Mouse (Mus musculus): ENCODE measurements around the gene Prtg. TPM values are rescaled to one million over a fixed set of nuclear protein-coding genes. Genes with fewer than 3 reads are reported as not detected.

The Prtg gene
- polyA plus RNA-seq, 1 experiment = not detected

GRCm38 (mm10) chr9:72880225-72880960 is 73.7 kb downstream of the Prtg start:
- no peak overlapping the region for H3K27ac ChIP-seq (ENCODE audit: insufficient read depth, low read depth, low read length)
- 67% methylated on average over 16 of the region's 16 CpGs for WGBS
- peaks cover 4% of the 10 kb centered on the region; the same call in 1 of the 2 replicates for H3K4me1 ChIP-seq (ENCODE audit: control insufficient read depth, insufficient read depth, low read length)
- TF ChIP-seq CTCF (IDR thresholded peaks at IDR 0.05; ENCODE audit: insufficient read depth, low read depth, low read length) (no peak), POLR2A (IDR thresholded peaks at IDR 0.05; ENCODE audit: insufficient read depth, low read depth, low read length) (no peak)
- no peak overlapping the region for H3K4me3 ChIP-seq (ENCODE audit: insufficient read depth, low read depth, low read length)

DNA sequence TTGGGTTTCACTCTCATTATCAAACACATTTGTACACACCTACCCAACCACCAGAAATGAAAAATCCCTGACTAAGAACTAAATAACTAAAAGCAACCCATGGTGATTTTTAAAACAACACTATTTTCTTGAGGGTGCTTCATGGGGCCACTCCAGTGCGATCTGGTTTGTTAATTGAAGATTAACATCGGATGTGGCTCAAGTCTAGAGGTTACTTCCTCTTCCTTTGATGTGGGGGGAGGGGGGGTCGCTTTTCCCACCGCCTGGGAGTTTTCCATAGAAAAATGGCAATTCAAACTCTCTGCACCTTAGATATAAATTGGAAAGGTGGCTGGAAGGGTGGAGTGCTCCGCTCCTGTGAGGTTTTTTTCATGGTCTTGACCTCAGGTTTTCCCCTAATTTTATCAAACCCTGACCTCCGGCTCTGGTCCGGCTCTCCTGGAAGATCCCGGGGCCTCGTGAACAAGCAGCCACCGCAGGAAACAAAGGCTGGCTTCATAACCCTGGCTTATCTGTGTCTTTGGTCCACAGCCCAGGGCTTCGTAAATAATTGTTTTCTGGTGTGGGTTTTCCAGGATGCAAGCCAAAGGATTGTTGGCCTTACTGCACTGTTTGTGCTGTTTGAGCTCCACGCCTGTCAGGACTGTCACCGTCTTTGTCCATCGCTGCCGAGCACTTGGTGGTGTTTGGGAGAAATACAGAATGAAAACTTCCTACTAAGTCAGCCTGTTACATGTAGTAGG is 74.5 kb downstream of the Prtg start:
- Histone ChIP-seq H3K4me1 (ENCODE audit: control insufficient read depth, insufficient read depth, low read length) (peaks cover 4% of the 10 kb centered on the region; the same call in 1 of the 2 replicates), H3K4me3 (ENCODE audit: insufficient read depth, low read depth, low read length) (no peak overlapping the region), H3K27ac (ENCODE audit: insufficient read depth, low read depth, low read length) (no peak overlapping the region)
- WGBS = 48% methylated on average over 15 of the region's 15 CpGs
- TF ChIP-seq CTCF (IDR thresholded peaks at IDR 0.05; ENCODE audit: insufficient read depth, low read depth, low read length) (no peak), POLR2A (IDR thresholded peaks at IDR 0.05; ENCODE audit: insufficient read depth, low read depth, low read length) (no peak)

DNA sequence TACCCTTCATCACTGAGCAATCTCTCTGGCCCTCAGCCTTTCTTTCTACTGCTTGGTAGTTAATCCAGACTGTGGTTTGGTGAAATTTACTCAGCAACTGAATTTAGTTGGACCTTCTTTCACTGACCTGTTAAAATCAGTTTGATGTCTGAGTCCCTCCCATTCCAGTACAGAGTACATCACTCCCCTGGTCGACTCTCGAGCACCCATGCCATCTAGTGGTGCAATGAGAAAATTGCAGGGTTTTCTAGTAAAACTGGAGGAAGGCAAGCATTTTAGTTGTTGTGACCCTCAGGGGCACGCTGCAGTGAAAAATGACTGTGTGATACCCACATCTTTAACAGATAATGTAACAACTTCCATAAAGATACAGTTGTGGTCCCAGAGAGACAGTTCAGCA is 77.3 kb downstream of the Prtg start:
- TF ChIP-seq CTCF (IDR thresholded peaks at IDR 0.05; ENCODE audit: insufficient read depth, low read depth, low read length) = no peak
- TF ChIP-seq POLR2A (IDR thresholded peaks at IDR 0.05; ENCODE audit: insufficient read depth, low read depth, low read length) = no peak
- Histone ChIP-seq H3K27ac (ENCODE audit: insufficient read depth, low read depth, low read length) (no peak overlapping the region), H3K4me1 (ENCODE audit: control insufficient read depth, insufficient read depth, low read length) (peaks cover 4% of the 10 kb centered on the region; the same call in 1 of the 2 replicates), H3K4me3 (ENCODE audit: insufficient read depth, low read depth, low read length) (no peak overlapping the region)
- WGBS = 4% methylated on average over 3 of the region's 3 CpGs

- WGBS = 78% methylated on average over 1 of the region's 1 CpGs
- Histone ChIP-seq H3K27ac (ENCODE audit: insufficient read depth, low read depth, low read length) (no peak overlapping the region), H3K4me3 (ENCODE audit: insufficient read depth, low read depth, low read length) (no peak overlapping the region), H3K4me1 (ENCODE audit: control insufficient read depth, insufficient read depth, low read length) (no peaks in the 10 kb centered on the region; the same call in 1 of the 2 replicates)
- TF ChIP-seq CTCF (IDR thresholded peaks at IDR 0.05; ENCODE audit: insufficient read depth, low read depth, low read length) (no peak), POLR2A (IDR thresholded peaks at IDR 0.05; ENCODE audit: insufficient read depth, low read depth, low read length) (no peak)
These were observed 83.1 kb downstream of the Prtg start for GRCm38 (mm10) chr9:72889777-72890176.

DNA sequence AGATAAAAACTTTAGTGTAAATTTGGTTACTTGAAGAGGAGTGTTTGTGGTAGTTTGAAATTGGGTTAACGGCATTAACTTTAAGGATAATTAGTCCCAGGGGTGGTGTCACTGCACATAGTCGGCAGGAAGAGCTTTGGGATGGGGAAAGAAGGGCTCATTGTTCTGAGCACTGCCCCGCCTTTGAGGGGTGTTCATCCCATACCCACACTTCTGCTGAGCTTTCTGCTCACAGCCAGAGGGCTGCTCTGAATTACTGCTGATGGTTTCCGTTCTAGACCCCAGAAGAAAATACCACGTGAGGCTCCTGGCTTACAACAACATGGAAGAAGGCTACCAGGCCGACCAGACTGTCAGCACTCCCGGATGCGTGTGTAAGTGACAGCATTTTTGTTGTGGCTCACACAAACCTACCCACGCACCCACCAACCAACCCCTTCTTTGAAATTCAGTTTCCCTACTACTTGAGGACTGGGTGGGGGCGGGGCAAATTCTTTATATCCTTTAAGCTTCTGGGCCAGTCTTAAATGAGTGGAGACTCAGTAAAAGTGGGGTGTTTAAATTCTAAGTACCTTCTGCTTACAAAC is 83.9 kb downstream of the Prtg start:
- TF ChIP-seq CTCF (IDR thresholded peaks at IDR 0.05; ENCODE audit: insufficient read depth, low read depth, low read length) = no peak
- no peak for TF ChIP-seq POLR2A (IDR thresholded peaks at IDR 0.05; ENCODE audit: insufficient read depth, low read depth, low read length)
- 76% methylated on average over 10 of the region's 10 CpGs for WGBS

GRCm38 (mm10) chr9:72892761-72893160 is 86.1 kb downstream of the Prtg start:
- 83% methylated on average over 5 of the region's 5 CpGs for WGBS
- no peaks in the 10 kb centered on the region; the same call in 1 of the 2 replicates for H3K4me1 ChIP-seq (ENCODE audit: control insufficient read depth, insufficient read depth, low read length)
- no peak for TF ChIP-seq POLR2A (IDR thresholded peaks at IDR 0.05; ENCODE audit: insufficient read depth, low read depth, low read length)
- no peak for TF ChIP-seq CTCF (IDR thresholded peaks at IDR 0.05; ENCODE audit: insufficient read depth, low read depth, low read length)
- no peak overlapping the region for H3K4me3 ChIP-seq (ENCODE audit: insufficient read depth, low read depth, low read length)
- no peak overlapping the region for H3K27ac ChIP-seq (ENCODE audit: insufficient read depth, low read depth, low read length)

More for the DNA sequence above, 83.9 kb downstream of the Prtg start:
- H3K4me1 ChIP-seq (ENCODE audit: control insufficient read depth, insufficient read depth, low read length) = no peaks in the 10 kb centered on the region; the same call in 1 of the 2 replicates
- H3K27ac ChIP-seq (ENCODE audit: insufficient read depth, low read depth, low read length) = no peak overlapping the region
- H3K4me3 ChIP-seq (ENCODE audit: insufficient read depth, low read depth, low read length) = no peak overlapping the region

GRCm38 (mm10) chr9:72894796-72895352 is 88.2 kb downstream of the Prtg start:
- Histone ChIP-seq H3K4me3 (ENCODE audit: insufficient read depth, low read depth, low read length) (no peak overlapping the region), H3K27ac (ENCODE audit: insufficient read depth, low read depth, low read length) (no peak overlapping the region), H3K4me1 (ENCODE audit: control insufficient read depth, insufficient read depth, low read length) (no peaks in the 10 kb centered on the region; the same call in 1 of the 2 replicates)
- 95% methylated on average over 6 of the region's 6 CpGs for WGBS
- TF ChIP-seq POLR2A (IDR thresholded peaks at IDR 0.05; ENCODE audit: insufficient read depth, low read depth, low read length) (no peak), CTCF (IDR thresholded peaks at IDR 0.05; ENCODE audit: insufficient read depth, low read depth, low read length) (no peak)

GRCm38 (mm10) chr9:72902057-72902456 is 95.4 kb downstream of the Prtg start:
- Histone ChIP-seq H3K4me3 (ENCODE audit: insufficient read depth, low read depth, low read length) (no peak overlapping the region), H3K27ac (ENCODE audit: insufficient read depth, low read depth, low read length) (no peak overlapping the region), H3K4me1 (ENCODE audit: control insufficient read depth, insufficient read depth, low read length) (no peaks in the 10 kb centered on the region)
- TF ChIP-seq POLR2A (IDR thresholded peaks at IDR 0.05; ENCODE audit: insufficient read depth, low read depth, low read length) (no peak), CTCF (IDR thresholded peaks at IDR 0.05; ENCODE audit: insufficient read depth, low read depth, low read length) (no peak)
- WGBS = 86% methylated on average over 8 of the region's 8 CpGs
